Mouse (Mus musculus) kidney, postnatal 14 days (tissue): Measurements from ENCODE around the gene Cpxm1.
"Not testable (repeated sequence)": the region's sequence is repeated elsewhere in the genome, so short reads cannot be mapped to it uniquely, and the experiment has no call there.

Source experiments
- DNase-seq: peaks from one replicate; pipeline ENCODE4 v3.0.0; 2022; ENCODE audit warnings: mixed read lengths

The Cpxm1 gene

GRCm38 (mm10) chr2:130400046-130400445, 2.7 kb upstream of the Cpxm1 start:
- DNase-seq = no peak

- peak; percentile 11 for DNase-seq
Observed at GRCm38 (mm10) chr2:130398091-130398490, 717 bp upstream of the Cpxm1 start.

GRCm38 (mm10) chr2:130395696-130396095, 1.7 kb downstream of the Cpxm1 start:
- DNase-seq = no peak

GRCm38 (mm10) chr2:130392836-130393235, 4.5 kb downstream of the Cpxm1 start:
- no peak for DNase-seq

GRCm38 (mm10) chr2:130390993-130391625, 6.3 kb downstream of the Cpxm1 start:
- DNase-seq = no peak

GRCm38 (mm10) chr2:130388796-130389195, 8.6 kb downstream of the Cpxm1 start:
- no peak for DNase-seq

- DNase-seq = no peak
Observed at GRCm38 (mm10) chr2:130386212-130386611, 11.2 kb downstream of the Cpxm1 start.

- no peak for DNase-seq
Observed at GRCm38 (mm10) chr2:130383895-130384294, 13.5 kb downstream of the Cpxm1 start.

GRCm38 (mm10) chr2:130383205-130383604, 14.2 kb downstream of the Cpxm1 start:
- no peak for DNase-seq

GRCm38 (mm10) chr2:130374951-130375350, 22.4 kb downstream of the Cpxm1 start:
- DNase-seq = no peak

GRCm38 (mm10) chr2:130373026-130373425, 24.3 kb downstream of the Cpxm1 start:
- DNase-seq = not testable (repeated sequence)

- no peak for DNase-seq
Observed at GRCm38 (mm10) chr2:130367386-130367785, 30.0 kb downstream of the Cpxm1 start.

- peak; percentile 27 for DNase-seq
Observed at GRCm38 (mm10) chr2:130365211-130366094, 31.9 kb downstream of the Cpxm1 start.

- peak; percentile 69 for DNase-seq
Observed at GRCm38 (mm10) chr2:130362511-130363026, 34.8 kb downstream of the Cpxm1 start.

GRCm38 (mm10) chr2:130358852-130359251, 38.5 kb downstream of the Cpxm1 start:
- DNase-seq = no peak

- no peak for DNase-seq
Observed at GRCm38 (mm10) chr2:130357551-130357950, 39.8 kb downstream of the Cpxm1 start.

- no peak for DNase-seq
Observed at GRCm38 (mm10) chr2:130353889-130354288, 43.5 kb downstream of the Cpxm1 start.

GRCm38 (mm10) chr2:130353411-130353810, 44.0 kb downstream of the Cpxm1 start:
- DNase-seq = no peak

GRCm38 (mm10) chr2:130351758-130352339, 45.5 kb downstream of the Cpxm1 start:
- no peak for DNase-seq

GRCm38 (mm10) chr2:130350376-130350775, 47.0 kb downstream of the Cpxm1 start:
- DNase-seq = no peak

GRCm38 (mm10) chr2:130341220-130341580, 56.2 kb downstream of the Cpxm1 start:
- no peak for DNase-seq
